Mouse (Mus musculus) spleen, adult 18-20 months (tissue): Measurements from ENCODE around the gene Epn3.

ENCODE experiments used
- DNase-seq, 2 experiments: peaks; one replicate each; pipeline ENCODE4 v3.0.0; 2022; ENCODE audit warnings: mixed read lengths in 2 of 2

The Epn3 gene

GRCm38 (mm10) chr11:94495415-94495814 lies 4.4 kb downstream of the Epn3 start:
- no peak for DNase-seq

GRCm38 (mm10) chr11:94491749-94492099 lies 8.1 kb downstream of the Epn3 start:
- no peak for DNase-seq

- no peak for DNase-seq
Measured at GRCm38 (mm10) chr11:94491035-94491748, 8.6 kb downstream of the Epn3 start.

GRCm38 (mm10) chr11:94489745-94490144 lies 10.0 kb downstream of the Epn3 start:
- no peak for DNase-seq

- no peak for DNase-seq
Measured at GRCm38 (mm10) chr11:94488767-94489533, 10.8 kb downstream of the Epn3 start.

GRCm38 (mm10) chr11:94486001-94486400 lies 13.8 kb downstream of the Epn3 start, which contains the start of gene Spata20:
Gene Spata20 (minus strand): TSS chr11:94486179.
- DNase-seq: peak; percentile 22 to 58

- no peak for DNase-seq
Measured at GRCm38 (mm10) chr11:94485223-94485622, 14.6 kb downstream of the Epn3 start.

GRCm38 (mm10) chr11:94484636-94485035 lies 15.1 kb downstream of the Epn3 start:
- no peak for DNase-seq

GRCm38 (mm10) chr11:94483921-94484320 lies 15.9 kb downstream of the Epn3 start:
- no peak for DNase-seq

- DNase-seq: no peak
Measured at GRCm38 (mm10) chr11:94483436-94483835, 16.3 kb downstream of the Epn3 start.

- no peak for DNase-seq
Measured at GRCm38 (mm10) chr11:94482738-94483137, 17.0 kb downstream of the Epn3 start.

- no peak for DNase-seq
Measured at GRCm38 (mm10) chr11:94481963-94482362, 17.8 kb downstream of the Epn3 start.

GRCm38 (mm10) chr11:94480382-94480781 lies 19.4 kb downstream of the Epn3 start:
- DNase-seq: no peak

GRCm38 (mm10) chr11:94477651-94478050 lies 22.1 kb downstream of the Epn3 start:
- no peak for DNase-seq

GRCm38 (mm10) chr11:94475722-94476121 lies 24.1 kb downstream of the Epn3 start:
- no peak for DNase-seq

- no peak for DNase-seq
Measured at GRCm38 (mm10) chr11:94474544-94474910, 25.2 kb downstream of the Epn3 start.

- DNase-seq: peak; percentile 47 to 51
Measured at GRCm38 (mm10) chr11:94473707-94474543, 25.8 kb downstream of the Epn3 start, which contains the start of gene Cacna1g. Gene Cacna1g (minus strand): TSS chr11:94474198.

GRCm38 (mm10) chr11:94472916-94473706 lies 26.7 kb downstream of the Epn3 start:
- no peak for DNase-seq

- no peak for DNase-seq
Measured at GRCm38 (mm10) chr11:94472585-94472915, 27.2 kb downstream of the Epn3 start.

- DNase-seq: no peak
Measured at GRCm38 (mm10) chr11:94471740-94472584, 27.8 kb downstream of the Epn3 start.

GRCm38 (mm10) chr11:94470391-94470790 lies 29.4 kb downstream of the Epn3 start:
- DNase-seq: no peak
